Mouse (Mus musculus) liver, embryonic 16.5 days (tissue): ENCODE measurements around the gene Kalrn. TPM values are rescaled to one million over a fixed set of nuclear protein-coding genes. Genes with fewer than 3 reads are reported as not detected.

Experiments used
- ATAC-seq: fragments of 200-750 bp; cut with Nextera tagmentation; 2 replicates; pipeline ENCODE4 v1.8.0; 2017; ENCODE audit warnings: low read depth, mild to moderate bottlenecking, moderate number of reproducible peaks, moderate library complexity
- H3K27ac ChIP-seq: fragments of 300-500 bp; sonication (generic); 2 replicates; pipeline ENCODE4 v1.5.1; 2014; ENCODE audit warnings: mild to moderate bottlenecking, low read length
- H3K27me3 ChIP-seq: fragments of 300-500 bp; sonication (generic); 2 replicates; pipeline ENCODE4 v1.6.1; 2014; ENCODE audit warnings: low read depth, low read length, mixed read lengths; ENCODE audit not compliant: control insufficient read depth, insufficient read depth
- H3K36me3 ChIP-seq: fragments of 300-500 bp; sonication (generic); 2 replicates; pipeline ENCODE4 v1.6.1; 2014; ENCODE audit warnings: mild to moderate bottlenecking; ENCODE audit not compliant: control insufficient read depth, insufficient read depth
- H3K4me1 ChIP-seq: fragments of 300-500 bp; sonication (generic); 2 replicates; pipeline ENCODE4 v1.6.1; 2014; ENCODE audit warnings: low read depth, low read length, mixed read lengths; ENCODE audit not compliant: control insufficient read depth
- H3K4me2 ChIP-seq: fragments of 300-500 bp; sonication (generic); 2 replicates; pipeline ENCODE4 v1.6.1; 2014; ENCODE audit warnings: low read depth, low read length, mixed read lengths
- H3K4me3 ChIP-seq: fragments of 300-500 bp; sonication (generic); 2 replicates; pipeline ENCODE4 v1.5.1; 2014; ENCODE audit warnings: low read depth, mild to moderate bottlenecking, low read length
- H3K9ac ChIP-seq: fragments of 300-500 bp; sonication (generic); 2 replicates; pipeline ENCODE4 v1.6.1; 2014; ENCODE audit warnings: low read depth, low read length
- H3K9me3 ChIP-seq: fragments of 300-500 bp; sonication (generic); replicated peaks from 2 replicates; pipeline ENCODE4 v1.6.1; 2016; ENCODE audit warnings: low read length; ENCODE audit not compliant: control insufficient read depth
- WGBS: fragments of 180-500 bp; shearing (Covaris S2); extraction: QIAGEN DNeasy Blood & Tissue Kit; methylation state at CpG from one replicate; pipeline ENCODE4 v1.1.7; 2014; ENCODE audit not compliant: insufficient replicate concordance; 5-methylcytosine and 5-hydroxymethylcytosine counted together
- polyA plus RNA-seq: library from polyadenylated mRNA; unstranded; fragments of >200 nt; fragmentation: Nextera tagmentation; extraction: Ambion mirVana; gene quantifications from 2 replicates; pipeline ENCODE4 v1.2.1, GENCODE M21; 2015

The Kalrn gene
- polyA plus RNA-seq, 1 experiment from 2014 or later, result 11.2 TPM

DNA sequence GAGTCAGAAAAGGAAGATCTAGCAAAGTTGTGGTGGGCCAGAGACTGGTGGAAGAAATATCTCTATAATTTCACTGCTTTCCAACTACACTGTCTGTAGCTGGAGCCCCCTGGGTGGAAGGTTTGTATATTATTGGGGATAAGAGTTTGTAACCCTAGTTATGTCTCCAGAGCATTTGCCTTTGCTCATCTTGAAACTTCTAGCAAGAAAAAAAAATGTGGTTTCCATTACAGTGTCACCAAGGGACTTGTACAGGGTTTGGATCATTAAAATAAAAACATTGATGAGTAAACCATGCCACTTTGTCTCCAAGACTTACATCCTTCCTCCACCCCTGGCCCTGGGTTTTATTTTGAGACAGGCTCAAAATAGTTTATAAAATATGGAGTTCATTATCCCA is 71.2 kb downstream of the Kalrn start:
- Histone ChIP-seq H3K27ac (no peak overlapping the region), H3K36me3 (no peaks in the 10 kb centered on the region), H3K9me3 (no peaks in the 10 kb centered on the region), H3K4me1 (no peaks in the 10 kb centered on the region), H3K4me2 (no peak overlapping the region), H3K27me3 (no peaks in the 10 kb centered on the region), H3K9ac (no peak overlapping the region), H3K4me3 (no peak overlapping the region)
- ATAC-seq, result no peak

DNA sequence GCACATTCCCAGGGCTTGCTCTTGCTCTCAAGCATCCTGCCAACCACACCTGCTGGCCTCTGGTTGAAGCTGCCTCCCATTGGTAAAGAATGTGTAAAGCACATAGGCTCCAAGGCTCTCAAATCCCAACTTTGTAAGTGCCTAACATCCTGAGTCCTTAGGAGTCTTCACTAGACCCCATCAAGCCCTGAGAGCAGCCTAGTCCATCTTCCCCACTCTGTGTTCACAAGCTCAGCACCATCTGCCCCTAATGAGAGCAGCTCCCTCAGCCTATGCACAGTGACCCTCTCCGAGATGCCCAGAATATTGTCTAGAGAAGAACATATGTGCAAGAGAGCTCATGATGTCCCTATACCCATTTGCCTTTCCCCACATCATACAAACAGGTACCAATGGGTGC is 78.6 kb downstream of the Kalrn start:
- WGBS, result 68% methylated on average over 1 of the region's 1 CpGs
- no peaks in the 10 kb centered on the region for H3K9me3 ChIP-seq
- ATAC-seq, result no peak
- no peak overlapping the region for H3K4me2 ChIP-seq
- H3K36me3 ChIP-seq, result no peaks in the 10 kb centered on the region
- no peak overlapping the region for H3K4me3 ChIP-seq
- no peak overlapping the region for H3K27ac ChIP-seq
- H3K9ac ChIP-seq, result no peak overlapping the region
- no peaks in the 10 kb centered on the region for H3K27me3 ChIP-seq
- H3K4me1 ChIP-seq, result no peaks in the 10 kb centered on the region

DNA sequence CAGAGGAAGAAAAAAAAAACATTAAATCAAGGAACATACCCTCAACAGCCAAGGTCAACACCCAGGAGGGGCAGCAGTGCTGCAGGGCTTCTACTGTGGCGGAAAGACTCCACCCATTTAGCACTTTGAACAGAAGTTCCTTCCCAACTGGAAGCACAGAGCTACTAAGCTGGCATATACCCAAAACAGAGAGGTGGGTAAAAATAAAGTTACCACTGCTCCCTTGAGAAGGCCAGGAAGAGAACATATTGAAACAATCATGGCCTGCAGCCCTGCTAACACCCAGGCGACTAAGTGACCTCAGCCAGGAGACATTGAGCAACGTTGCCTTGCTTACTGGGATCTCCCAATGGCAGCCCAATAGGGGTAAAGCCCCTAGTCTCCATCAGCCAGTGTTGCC is 79.4 kb downstream of the Kalrn start:
- H3K4me2 ChIP-seq, result no peak overlapping the region
- H3K36me3 ChIP-seq, result no peaks in the 10 kb centered on the region
- H3K4me1 ChIP-seq, result no peaks in the 10 kb centered on the region
- WGBS, result 57% methylated on average over 3 of the region's 3 CpGs
- no peak overlapping the region for H3K4me3 ChIP-seq
- H3K9ac ChIP-seq, result no peak overlapping the region
- H3K27ac ChIP-seq, result no peak overlapping the region
- no peaks in the 10 kb centered on the region for H3K9me3 ChIP-seq
- no peak for ATAC-seq
- no peaks in the 10 kb centered on the region for H3K27me3 ChIP-seq

DNA sequence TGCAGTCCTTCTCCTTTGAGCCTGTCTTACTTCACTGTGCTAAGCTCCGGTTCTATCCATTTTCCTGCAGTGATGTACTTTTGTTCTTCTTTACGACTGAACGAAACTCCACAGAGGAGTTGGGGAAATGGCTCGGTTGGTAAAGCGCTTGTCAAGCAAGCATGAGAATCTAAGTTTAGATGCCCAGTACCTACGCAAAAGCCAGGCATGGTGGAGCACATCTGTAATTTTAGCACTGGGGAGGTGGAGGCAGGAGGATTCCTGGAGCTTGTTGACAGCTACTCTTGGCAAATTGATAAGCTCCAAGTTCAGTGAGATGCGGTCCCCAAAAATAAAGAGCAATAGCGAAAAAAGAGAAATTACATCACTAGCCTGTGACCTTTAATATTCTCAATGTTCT is 82.1 kb downstream of the Kalrn start:
- no peak overlapping the region for H3K4me3 ChIP-seq
- no peaks in the 10 kb centered on the region for H3K27me3 ChIP-seq
- H3K9ac ChIP-seq, result no peak overlapping the region
- no peak overlapping the region for H3K4me2 ChIP-seq
- no peak overlapping the region for H3K27ac ChIP-seq
- no peaks in the 10 kb centered on the region for H3K4me1 ChIP-seq
- no peaks in the 10 kb centered on the region for H3K9me3 ChIP-seq
- WGBS, result 68% methylated on average over 8 of the region's 8 CpGs
- H3K36me3 ChIP-seq, result no peaks in the 10 kb centered on the region
- ATAC-seq, result no peak

DNA sequence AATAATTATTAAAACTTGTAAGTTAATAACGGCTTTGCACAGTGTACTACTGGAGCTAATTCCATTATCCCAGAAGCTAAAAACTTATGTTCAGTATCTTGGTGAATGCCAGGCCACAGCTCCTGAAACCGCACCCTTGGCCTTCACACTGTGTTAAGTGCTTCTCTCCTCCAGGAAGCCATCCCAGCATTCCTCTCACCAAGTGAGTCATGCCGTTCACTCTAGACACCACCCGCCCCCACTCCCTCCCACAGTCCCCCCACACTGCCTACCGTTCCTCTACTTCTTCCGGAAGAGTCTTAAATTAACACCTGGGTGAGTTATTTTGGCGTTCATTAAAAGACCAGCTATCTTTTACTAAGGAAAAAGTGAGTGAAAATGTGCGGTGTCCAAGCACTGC is 82.8 kb downstream of the Kalrn start:
- WGBS, result 33% methylated on average over 8 of the region's 8 CpGs
- no peak for ATAC-seq
- H3K4me3 ChIP-seq, result no peak overlapping the region
- H3K4me2 ChIP-seq, result no peak overlapping the region
- H3K27ac ChIP-seq, result no peak overlapping the region
- H3K36me3 ChIP-seq, result no peaks in the 10 kb centered on the region
- no peaks in the 10 kb centered on the region for H3K4me1 ChIP-seq
- H3K27me3 ChIP-seq, result no peaks in the 10 kb centered on the region
- H3K9me3 ChIP-seq, result no peaks in the 10 kb centered on the region
- H3K9ac ChIP-seq, result no peak overlapping the region

DNA sequence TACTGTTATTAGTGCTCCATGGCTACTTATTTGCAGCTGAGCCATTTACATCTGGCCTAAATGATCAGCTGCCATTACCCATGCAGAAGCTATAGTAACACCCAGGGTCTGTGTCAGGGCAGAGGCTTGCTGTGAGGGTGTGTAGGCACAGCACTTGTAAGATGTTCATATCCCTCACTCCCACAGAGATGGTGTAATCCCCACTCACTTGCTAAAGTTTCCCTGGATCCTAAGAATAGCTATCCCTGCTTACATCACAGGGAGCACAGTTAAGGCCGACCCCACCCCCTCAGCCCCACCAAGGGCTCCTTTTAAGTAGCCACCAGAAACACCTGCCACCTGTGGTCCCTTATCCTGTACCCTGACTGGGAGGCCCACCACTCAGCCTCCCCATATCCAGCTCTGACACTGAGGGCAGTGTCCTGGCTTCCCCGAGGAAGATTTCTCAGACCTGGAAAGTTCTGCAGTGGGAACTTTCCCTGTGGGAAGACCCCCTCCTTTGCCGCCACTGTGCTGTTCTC is 83.5 kb downstream of the Kalrn start:
- no peak overlapping the region for H3K27ac ChIP-seq
- ATAC-seq, result no peak
- H3K4me3 ChIP-seq, result no peak overlapping the region

DNA sequence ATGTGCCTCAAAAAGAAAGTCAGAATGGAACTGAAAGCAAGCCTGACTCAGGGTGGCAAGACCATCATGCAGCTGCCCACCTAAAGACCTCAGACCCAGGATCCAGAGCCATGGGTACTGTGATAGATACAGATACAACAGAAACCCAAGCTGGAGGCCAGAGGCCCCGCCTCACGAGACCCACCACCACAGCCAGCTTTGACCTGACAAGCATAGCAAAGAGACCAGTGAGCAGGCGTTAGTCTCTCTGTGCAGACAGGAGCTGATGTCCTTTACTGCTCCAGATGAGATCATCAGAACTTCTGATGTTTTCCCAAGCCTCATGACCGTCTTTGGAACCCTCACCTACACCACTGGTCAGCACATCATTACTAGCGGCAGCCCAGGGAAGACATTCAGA is 85.5 kb downstream of the Kalrn start:
- ATAC-seq, result no peak
- H3K4me2 ChIP-seq, result no peak overlapping the region
- no peaks in the 10 kb centered on the region for H3K36me3 ChIP-seq
- H3K4me1 ChIP-seq, result no peaks in the 10 kb centered on the region
- no peaks in the 10 kb centered on the region for H3K9me3 ChIP-seq
- WGBS, result 66% methylated on average over 5 of the region's 5 CpGs
- H3K27me3 ChIP-seq, result no peaks in the 10 kb centered on the region
- no peak overlapping the region for H3K4me3 ChIP-seq
- no peak overlapping the region for H3K27ac ChIP-seq
- H3K9ac ChIP-seq, result no peak overlapping the region

More for the DNA sequence above, 83.5 kb downstream of the Kalrn start:
- Histone ChIP-seq H3K27me3 (no peaks in the 10 kb centered on the region), H3K4me2 (no peak overlapping the region), H3K9ac (no peak overlapping the region), H3K9me3 (no peaks in the 10 kb centered on the region), H3K36me3 (no peaks in the 10 kb centered on the region), H3K4me1 (no peaks in the 10 kb centered on the region)
- WGBS, result 52% methylated on average over 3 of the region's 3 CpGs

DNA sequence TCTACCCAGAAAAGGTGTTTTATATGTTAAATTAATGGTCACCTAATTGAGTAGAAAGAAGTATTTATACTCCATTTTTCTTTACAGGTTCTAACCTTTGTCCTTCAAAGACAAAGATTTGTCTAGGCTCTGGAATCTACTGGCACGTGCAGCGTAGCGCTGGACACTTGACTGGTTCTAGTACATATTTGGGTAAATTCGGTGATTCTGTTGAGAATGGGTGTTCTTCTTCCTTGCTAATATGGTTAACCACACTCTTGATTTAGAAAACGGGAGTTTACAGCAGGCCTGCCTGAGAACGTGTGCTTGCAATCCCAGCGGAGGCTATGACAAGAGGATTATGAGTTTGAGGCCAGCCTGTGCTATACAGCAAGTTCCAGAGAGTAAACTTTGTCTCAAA is 86.1 kb downstream of the Kalrn start:
- H3K27ac ChIP-seq, result no peak overlapping the region
- ATAC-seq, result no peak
- 65% methylated on average over 7 of the region's 7 CpGs for WGBS
- no peak overlapping the region for H3K9ac ChIP-seq
- no peaks in the 10 kb centered on the region for H3K27me3 ChIP-seq
- no peaks in the 10 kb centered on the region for H3K9me3 ChIP-seq
- H3K36me3 ChIP-seq, result no peaks in the 10 kb centered on the region
- H3K4me1 ChIP-seq, result no peaks in the 10 kb centered on the region
- H3K4me2 ChIP-seq, result no peak overlapping the region
- no peak overlapping the region for H3K4me3 ChIP-seq

DNA sequence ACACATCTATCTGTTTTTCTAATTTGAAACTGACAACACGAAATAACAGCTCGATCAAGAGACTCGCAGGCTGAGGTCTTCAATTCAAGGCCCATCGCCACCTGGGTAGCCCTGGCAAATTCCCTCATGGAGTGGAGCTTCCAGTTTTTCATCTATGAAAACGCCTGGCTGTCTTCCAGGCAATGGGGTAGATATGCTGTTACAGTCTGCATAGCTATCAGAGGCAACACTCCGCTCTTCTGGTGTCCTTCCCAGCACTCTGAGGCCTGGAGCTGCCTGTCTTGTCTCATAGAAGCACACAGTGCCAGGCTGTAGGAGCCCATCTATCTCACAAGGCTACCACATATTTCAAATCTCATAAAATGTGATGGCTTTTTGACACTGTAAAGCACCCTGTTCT is 87.8 kb downstream of the Kalrn start:
- Histone ChIP-seq H3K27me3 (no peaks in the 10 kb centered on the region), H3K4me1 (no peaks in the 10 kb centered on the region), H3K9me3 (no peaks in the 10 kb centered on the region), H3K4me3 (no peak overlapping the region), H3K36me3 (no peaks in the 10 kb centered on the region), H3K9ac (no peak overlapping the region), H3K27ac (no peak overlapping the region), H3K4me2 (no peak overlapping the region)
- WGBS, result 68% methylated on average over 6 of the region's 6 CpGs
- no peak for ATAC-seq

DNA sequence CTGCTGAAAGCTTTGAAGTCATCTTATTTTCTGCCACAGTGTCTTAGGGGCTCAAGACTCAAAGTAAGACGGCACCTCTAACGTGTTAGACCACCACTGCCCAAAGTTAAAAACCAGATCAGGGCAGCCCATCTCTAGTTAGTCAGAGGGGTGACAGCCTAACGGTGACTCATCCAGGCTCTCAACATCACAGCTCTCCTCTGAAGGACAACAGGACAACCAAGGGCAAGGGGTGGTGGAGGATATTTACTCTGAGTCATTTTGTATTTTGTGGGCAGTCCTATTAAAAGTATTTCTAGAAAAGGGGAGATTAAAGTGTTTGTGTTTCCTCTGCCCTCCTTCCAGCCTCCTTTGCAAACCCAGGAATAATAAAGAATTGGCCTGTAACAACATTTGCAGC is 88.4 kb downstream of the Kalrn start:
- no peak overlapping the region for H3K4me2 ChIP-seq
- H3K4me1 ChIP-seq, result no peaks in the 10 kb centered on the region
- no peak overlapping the region for H3K27ac ChIP-seq
- ATAC-seq, result no peak
- no peaks in the 10 kb centered on the region for H3K27me3 ChIP-seq
- H3K4me3 ChIP-seq, result no peak overlapping the region
- H3K9ac ChIP-seq, result no peak overlapping the region
- WGBS, result 59% methylated on average over 3 of the region's 3 CpGs
- no peaks in the 10 kb centered on the region for H3K9me3 ChIP-seq
- H3K36me3 ChIP-seq, result no peaks in the 10 kb centered on the region
